Mouse (Mus musculus) MEL (cell line): ENCODE results near the gene Mfsd4a. TPM values are rescaled to one million over a fixed set of nuclear protein-coding genes. Genes with fewer than 3 reads are reported as not detected.
A peak's percentile ranks its signal among the peaks of the same experiment; 100 is the strongest.

Experiments used
- DNase-seq: peaks from one replicate; pipeline ENCODE4 v3.0.0; 2011; ENCODE audit warnings: low read depth, low spot score
- H3K27ac ChIP-seq: 2 replicates; pipeline ENCODE4 v1.5.1; 2012; ENCODE audit warnings: low read depth, mild to moderate bottlenecking, control low read depth, low read length, moderate library complexity; ENCODE audit not compliant: control insufficient read depth
- H3K27me3 ChIP-seq, 2 experiments: fragments of 150-350 bp in 1 of 2; sonication (generic) in 1 of 2; 2 replicates each; pipeline ENCODE4 v1.6.1; 2012; ENCODE audit warnings: low read length in 2 of 2, mild to moderate bottlenecking in 2 of 2, improper control_type of control experiment in 1 of 2, moderate library complexity in 1 of 2; ENCODE audit not compliant: insufficient read depth in 2 of 2, control insufficient read depth in 1 of 2
- H3K36me3 ChIP-seq, 2 experiments: 2 replicates each; pipeline ENCODE4 v1.6.1; 2012 to 2014; ENCODE audit warnings: low read length in 2 of 2, improper control_type of control experiment in 1 of 2, inconsistent platforms in 1 of 2, mild to moderate bottlenecking in 1 of 2; ENCODE audit not compliant: insufficient read depth in 2 of 2, control insufficient read depth in 1 of 2
- H3K4me1 ChIP-seq, 2 experiments: fragments of 150-350 bp in 1 of 2; sonication (generic) in 1 of 2; 2 replicates each; pipeline ENCODE4 v1.6.1; 2012; ENCODE audit warnings: low read length in 2 of 2, improper control_type of control experiment in 1 of 2, mild to moderate bottlenecking in 1 of 2; ENCODE audit not compliant: insufficient read depth in 2 of 2, control insufficient read depth in 1 of 2
- H3K4me3 ChIP-seq, 2 experiments: fragments of 150-350 bp in 1 of 2; sonication (generic) in 1 of 2; 2 replicates each; pipeline ENCODE4 v1.5.1; 2012; ENCODE audit warnings: low read depth in 2 of 2, low read length in 2 of 2, mild to moderate bottlenecking in 2 of 2, moderate library complexity in 2 of 2, control low read depth in 1 of 2, improper control_type of control experiment in 1 of 2; ENCODE audit not compliant: control insufficient read depth in 1 of 2, insufficient read depth in 1 of 2
- H3K79me2 ChIP-seq: 2 replicates; pipeline ENCODE4 v1.6.1; 2012; ENCODE audit warnings: mild to moderate bottlenecking, low read length, moderate library complexity; ENCODE audit not compliant: control insufficient read depth, poor library complexity, insufficient read depth
- H3K9ac ChIP-seq: 2 replicates; pipeline ENCODE4 v1.6.1; 2012; ENCODE audit warnings: low read depth, mild to moderate bottlenecking, control low read depth, low read length, moderate library complexity; ENCODE audit not compliant: control insufficient read depth, poor library complexity, severe bottlenecking
- H3K9me3 ChIP-seq: fragments of 150-350 bp; sonication (generic); replicated peaks from 2 replicates; pipeline ENCODE4 v1.6.1; 2012; ENCODE audit warnings: mild to moderate bottlenecking, low read length, improper control_type of control experiment, moderate library complexity; ENCODE audit not compliant: insufficient read depth
- CHD1 ChIP-seq: IDR thresholded peaks from 2 replicates; pipeline ENCODE4 v1.6.1; 2012; ENCODE audit warnings: low read depth, mild to moderate bottlenecking, inconsistent platforms, low read length, improper control_type of control experiment
- CHD2 ChIP-seq: IDR thresholded peaks from 2 replicates; pipeline ENCODE4 v1.6.1; 2011; ENCODE audit warnings: low read length, improper control_type of control experiment
- CTCF ChIP-seq, 3 experiments: IDR thresholded peaks in 2 of 3; conservative IDR thresholded peaks in 1 of 3; 2 replicates each; pipeline ENCODE4 v1.5.1; 2011 to 2012; ENCODE audit warnings: low read length in 3 of 3, low read depth in 2 of 3, mild to moderate bottlenecking in 2 of 3, improper control_type of control experiment in 1 of 3, inconsistent platforms in 1 of 3, mixed read lengths in 1 of 3, moderate library complexity in 1 of 3; ENCODE audit not compliant: control insufficient read depth in 1 of 3, insufficient read depth in 1 of 3, poor library complexity in 1 of 3, severe bottlenecking in 1 of 3
- E2F4 ChIP-seq: IDR thresholded peaks from 2 replicates; pipeline ENCODE4 v1.6.1; 2011; ENCODE audit warnings: low read depth, low read length, improper control_type of control experiment, borderline replicate concordance
- EP300 ChIP-seq, 2 experiments: IDR thresholded peaks; 2 replicates each; pipeline ENCODE4 v1.6.1; 2011; ENCODE audit warnings: improper control_type of control experiment in 2 of 2, low read length in 2 of 2, low read depth in 1 of 2, mild to moderate bottlenecking in 1 of 2
- GABPA ChIP-seq: IDR thresholded peaks from 2 replicates; pipeline ENCODE4 v1.6.1; 2012; ENCODE audit warnings: low read depth, mild to moderate bottlenecking, inconsistent platforms, low read length, improper control_type of control experiment, moderate library complexity
- GATA1 ChIP-seq: IDR thresholded peaks from 2 replicates; pipeline ENCODE4 v1.6.1; 2011; ENCODE audit warnings: low read depth, low read length, improper control_type of control experiment
- HCFC1 ChIP-seq: IDR thresholded peaks from 2 replicates; pipeline ENCODE4 v1.6.1; 2012; ENCODE audit warnings: low read depth, mild to moderate bottlenecking, inconsistent platforms, low read length, improper control_type of control experiment, moderate library complexity
- JUND ChIP-seq: IDR thresholded peaks from 2 replicates; pipeline ENCODE4 v1.6.1; 2011; ENCODE audit warnings: low read depth, mild to moderate bottlenecking, improper control_type of control experiment, low read length
- KAT2A ChIP-seq: conservative IDR thresholded peaks from 2 replicates; pipeline ENCODE4 v1.6.1; 2012; ENCODE audit warnings: low read depth, low read length, improper control_type of control experiment, inconsistent platforms
- MAX ChIP-seq: IDR thresholded peaks from 2 replicates; pipeline ENCODE4 v1.6.1; 2011; ENCODE audit warnings: low read length, improper control_type of control experiment
- MAZ ChIP-seq: IDR thresholded peaks from 2 replicates; pipeline ENCODE4 v1.6.1; 2012; ENCODE audit warnings: low read depth, mild to moderate bottlenecking, inconsistent platforms, low read length, improper control_type of control experiment
- MXI1 ChIP-seq: IDR thresholded peaks from 2 replicates; pipeline ENCODE4 v1.6.1; 2011; ENCODE audit warnings: mild to moderate bottlenecking, low read depth, low read length, improper control_type of control experiment
- MYB ChIP-seq: IDR thresholded peaks from 2 replicates; pipeline ENCODE4 v1.6.1; 2011; ENCODE audit warnings: mild to moderate bottlenecking, low read depth, low read length, improper control_type of control experiment
- MYC ChIP-seq: IDR thresholded peaks from 2 replicates; pipeline ENCODE4 v1.6.1; 2011; ENCODE audit warnings: low read depth, mild to moderate bottlenecking, low read length, improper control_type of control experiment, moderate library complexity
- NELFE ChIP-seq: IDR thresholded peaks from 2 replicates; pipeline ENCODE4 v1.6.1; 2011; ENCODE audit warnings: low read depth, low read length, improper control_type of control experiment
- NRF1 ChIP-seq: IDR thresholded peaks from 2 replicates; pipeline ENCODE4 v1.6.1; 2014; ENCODE audit warnings: low read depth, mild to moderate bottlenecking, inconsistent platforms, low read length, improper control_type of control experiment, moderate library complexity; ENCODE audit not compliant: poor library complexity, insufficient read depth, severe bottlenecking
- POLR2AphosphoS2 ChIP-seq: IDR thresholded peaks from 2 replicates; pipeline ENCODE4 v1.6.1; 2011; ENCODE audit warnings: low read length, improper control_type of control experiment
- POLR2AphosphoS5 ChIP-seq: IDR thresholded peaks from 2 replicates; pipeline ENCODE4 v1.6.1; 2012; ENCODE audit warnings: low read depth, borderline replicate concordance, mild to moderate bottlenecking, inconsistent platforms, low read length, moderate library complexity, mixed read lengths
- RAD21 ChIP-seq: IDR thresholded peaks from 2 replicates; pipeline ENCODE4 v1.6.1; 2011; ENCODE audit warnings: mild to moderate bottlenecking, low read depth, low read length, improper control_type of control experiment
- SIN3A ChIP-seq: IDR thresholded peaks from 2 replicates; pipeline ENCODE4 v1.6.1; 2012; ENCODE audit warnings: low read length, improper control_type of control experiment, inconsistent platforms
- SMC3 ChIP-seq: IDR thresholded peaks from 2 replicates; pipeline ENCODE4 v1.6.1; 2011; ENCODE audit warnings: low read depth, low read length, improper control_type of control experiment
- TAL1 ChIP-seq: IDR thresholded peaks from 2 replicates; pipeline ENCODE4 v1.6.1; 2012; ENCODE audit warnings: mild to moderate bottlenecking, inconsistent platforms, low read length, moderate library complexity, mixed read lengths
- TBP ChIP-seq: IDR thresholded peaks from 2 replicates; pipeline ENCODE4 v1.8.0; 2011; ENCODE audit warnings: low read depth, low read length, improper control_type of control experiment
- UBTF ChIP-seq: IDR thresholded peaks from 2 replicates; pipeline ENCODE4 v1.6.1; 2012; ENCODE audit warnings: low read depth, mild to moderate bottlenecking, inconsistent platforms, low read length, improper control_type of control experiment, moderate library complexity, borderline replicate concordance; ENCODE audit not compliant: insufficient read depth
- USF1 ChIP-seq: IDR thresholded peaks from 2 replicates; pipeline ENCODE4 v1.6.1; 2014; ENCODE audit warnings: low read depth, mild to moderate bottlenecking, inconsistent platforms, low read length, improper control_type of control experiment, moderate library complexity
- USF2 ChIP-seq, 2 experiments: IDR thresholded peaks; 2 replicates each; pipeline ENCODE4 v1.6.1; 2011 to 2012; ENCODE audit warnings: improper control_type of control experiment in 2 of 2, low read length in 2 of 2, borderline replicate concordance in 1 of 2, inconsistent platforms in 1 of 2, low read depth in 1 of 2, mild to moderate bottlenecking in 1 of 2; ENCODE audit not compliant: insufficient read depth in 1 of 2
- ZC3H11A ChIP-seq: IDR thresholded peaks from 2 replicates; pipeline ENCODE4 v1.6.1; 2012; ENCODE audit warnings: low read depth, mild to moderate bottlenecking, inconsistent platforms, low read length, improper control_type of control experiment
- ZMIZ1 ChIP-seq: IDR thresholded peaks from 2 replicates; pipeline ENCODE4 v1.6.1; 2012; ENCODE audit warnings: low read depth, mild to moderate bottlenecking, inconsistent platforms, low read length, improper control_type of control experiment, moderate library complexity
- ZNF384 ChIP-seq: IDR thresholded peaks from 2 replicates; pipeline ENCODE4 v1.6.1; 2012; ENCODE audit warnings: low read depth, mild to moderate bottlenecking, inconsistent platforms, low read length, improper control_type of control experiment
- polyA plus RNA-seq, 2 experiments: library from polyadenylated mRNA; stranded (reverse) in 1 of 2; unstranded in 1 of 2; fragments of >175 nt in 1 of 2; fragments of >200 nt in 1 of 2; gene quantifications; 2 replicates each; pipeline versions ENCODE4 v1.2.1 to v1.2.4; 2012; ENCODE audit warnings: low replicate concordance in 2 of 2, low read depth in 1 of 2; ENCODE audit not compliant: insufficient read length in 2 of 2, insufficient read depth in 1 of 2, missing spikeins in 1 of 2
- total RNA-seq: library from RNA; depleted of rRNA; stranded (reverse); fragments of 300-350 nt; gene quantifications from 2 replicates; pipeline ENCODE4 v1.2.3, GENCODE M21; 2012

The Mfsd4a gene
- total and polyA plus RNA-seq, 3 experiments = 3.6 to 15.5 TPM; not detected in 1

- no peak for TF ChIP-seq NELFE
- peak; percentile 56 for TF ChIP-seq ZC3H11A
- peak; percentile 57; the same call in 1 of the 2 replicates for TF ChIP-seq MXI1
- no peak for TF ChIP-seq POLR2AphosphoS2
- TF ChIP-seq, all 39 proteins: peak for 9
These were observed 67.4 kb downstream of the Mfsd4a start (continued) for GRCm38 (mm10) chr1:132000506-132000905.

- Histone ChIP-seq H3K9me3 (no peaks in the 10 kb centered on the region), H3K36me3 (no peaks in the 10 kb centered on the region; a peak in 1 of 4 replicates), H3K27me3 (no peaks in the 10 kb centered on the region), H3K27ac (no peak overlapping the region), H3K4me3 (no peak overlapping the region), H3K9ac (no peak overlapping the region), H3K79me2 (no peaks in the 10 kb centered on the region), H3K4me1 (no peaks in the 10 kb centered on the region)
- DNase-seq = peak; percentile 82
- no peak for TF ChIP-seq NRF1
- no peak for TF ChIP-seq NELFE
- no peak for TF ChIP-seq USF2 (IDR thresholded peaks at IDR 0.05; ENCODE audit: borderline replicate concordance in 1 of 2, insufficient read depth in 1 of 2, low read depth in 1 of 2, low read length in 2 of 2)
- peak; percentile 85 for TF ChIP-seq RAD21
- no peak for TF ChIP-seq CHD2
- TF ChIP-seq GATA1 = no peak
- no peak for TF ChIP-seq MAZ
- no peak for TF ChIP-seq EP300 (IDR thresholded peaks at IDR 0.05; ENCODE audit: low read depth in 1 of 2, low read length in 2 of 2)
- TF ChIP-seq SMC3 = peak; percentile 86
- no peak for TF ChIP-seq GABPA
- TF ChIP-seq JUND = no peak
- TF ChIP-seq E2F4 = no peak
- no peak for TF ChIP-seq ZMIZ1
- TF ChIP-seq MXI1 = no peak
- no peak for TF ChIP-seq POLR2AphosphoS5
- TF ChIP-seq MYC = no peak
- TF ChIP-seq SIN3A = no peak
- no peak for TF ChIP-seq KAT2A
- no peak for TF ChIP-seq UBTF
- TF ChIP-seq TAL1 = no peak
- TF ChIP-seq MYB = no peak
- TF ChIP-seq TBP = no peak
- no peak for TF ChIP-seq MAX
- TF ChIP-seq USF1 = no peak
- TF ChIP-seq CTCF (IDR thresholded peaks at IDR 0.05 in 2 of 3, conservative IDR thresholded peaks at IDR 0.05 in 1 of 3; ENCODE audit: control insufficient read depth in 1 of 3, insufficient read depth in 1 of 3, low read depth in 2 of 3, low read length in 3 of 3, poor library complexity in 1 of 3, severe bottlenecking in 1 of 3) = peak; percentile 69 to 84 (median 79)
- TF ChIP-seq ZNF384 = peak; percentile 31; the same call in 1 of the 2 replicates
- TF ChIP-seq CHD1 = no peak
- TF ChIP-seq ZC3H11A = peak; percentile 91
- no peak for TF ChIP-seq HCFC1
These were observed 72.8 kb downstream of the Mfsd4a start for GRCm38 (mm10) chr1:131995062-131995461.
